Mouse (Mus musculus) megakaryocyte, adult 5-6 weeks (primary cell): ENCODE data around the gene Btnl10. TPM values are rescaled to one million over a fixed set of nuclear protein-coding genes. Genes with fewer than 3 reads are reported as not detected.

Source experiments
- ATAC-seq: 2 replicates; pipeline ENCODE4 v1.8.0; 2016; ENCODE audit warnings: mild to moderate bottlenecking, inconsistent platforms; ENCODE audit not compliant: poor library complexity, severe bottlenecking
- total RNA-seq, 2 experiments: library from RNA; stranded (forward) in 1 of 2; stranded (reverse) in 1 of 2; fragments of 153-499, 151-499 nt in 1 of 2; fragments of 221-1000, 200-1000 nt in 1 of 2; gene quantifications; 2 replicates each; pipeline versions ENCODE4 v1.2.3 to v1.2.4; 2015 to 2017

Gene Btnl10
- total RNA-seq, 2 experiments from 2014 or later: 0.94 to 1.2 TPM

DNA sequence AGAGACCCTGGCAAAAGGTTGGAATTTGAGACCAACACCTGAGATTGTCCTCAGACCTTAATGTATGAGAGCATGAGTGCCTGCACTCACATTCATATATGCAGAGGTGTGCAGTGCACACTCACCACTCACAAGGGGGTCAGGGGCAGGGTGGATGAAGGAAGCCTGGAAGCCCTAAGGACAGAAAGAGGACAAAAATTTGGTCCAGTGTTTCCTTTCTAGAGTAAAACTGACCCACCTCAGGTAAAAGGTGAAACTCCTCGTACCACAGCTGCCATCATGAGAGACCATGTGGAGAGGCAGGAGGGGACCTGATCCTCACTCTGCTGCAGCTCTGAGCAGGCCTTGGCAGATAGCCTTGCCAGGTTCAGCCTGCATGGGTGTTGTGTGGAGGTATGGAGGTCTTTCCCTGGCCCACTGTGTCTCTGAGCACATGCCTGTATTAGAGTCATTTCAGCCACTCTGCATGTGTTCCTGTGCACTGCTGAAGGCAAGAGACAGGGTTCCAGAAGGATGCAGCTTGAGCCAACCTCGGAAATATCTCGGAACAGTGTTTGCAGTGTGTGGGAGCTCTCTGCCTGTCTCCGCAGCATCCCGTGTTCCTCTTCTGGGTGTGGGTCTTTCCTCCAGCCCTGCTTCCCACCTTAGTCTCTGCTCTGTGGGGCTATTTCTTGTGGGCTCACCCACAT, 39.7 kb downstream of the Btnl10 start:
- ATAC-seq: no peak

DNA sequence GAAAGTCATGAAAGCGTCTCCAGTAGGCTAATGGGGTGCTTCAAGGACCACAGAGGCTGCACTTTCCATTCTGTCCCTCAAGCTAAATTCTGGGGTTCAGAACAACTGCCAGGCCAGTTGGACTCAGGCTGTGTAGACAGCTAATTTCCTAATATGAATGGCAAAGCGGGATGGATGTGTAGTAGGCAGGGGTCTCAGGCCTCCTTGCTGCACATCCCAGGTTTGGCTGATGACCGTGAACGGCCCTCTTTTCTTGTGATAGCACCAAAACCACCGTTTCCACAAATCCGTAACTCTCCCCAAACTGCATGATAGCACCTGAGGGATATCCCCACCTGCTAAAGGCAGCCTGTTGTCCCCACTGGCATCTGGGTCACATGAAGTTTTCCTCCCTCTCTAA, 40.8 kb downstream of the Btnl10 start:
- no peak for ATAC-seq

DNA sequence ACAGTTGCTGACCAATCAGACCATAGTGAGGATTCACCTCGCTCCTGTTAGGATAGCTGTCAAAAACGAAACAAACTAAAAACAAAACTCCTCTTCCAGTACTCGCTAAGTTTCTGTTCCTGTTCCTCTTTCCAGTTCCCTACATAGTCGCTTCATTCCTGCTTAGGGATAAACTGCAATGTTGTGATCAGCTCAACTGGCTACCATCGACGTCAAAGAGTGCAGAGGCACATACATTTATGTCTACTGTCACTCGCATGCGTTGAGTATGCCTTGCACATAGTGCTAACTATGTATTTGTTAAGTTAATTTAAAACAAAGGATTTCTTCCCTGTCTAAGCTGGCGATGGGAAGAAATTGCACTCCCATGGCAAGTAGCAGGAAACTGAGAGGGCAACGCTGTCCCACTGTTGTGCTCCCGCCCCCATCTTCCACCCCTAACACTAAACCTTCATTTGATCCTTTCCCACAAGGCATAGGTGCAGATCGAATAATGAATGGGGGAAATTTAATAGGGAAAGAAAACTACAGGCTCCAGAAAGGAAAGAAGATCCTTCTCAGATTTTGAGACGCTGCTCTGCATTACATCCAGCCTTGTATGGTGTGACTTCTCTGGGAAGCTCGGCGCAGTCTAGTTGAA, 41.6 kb downstream of the Btnl10 start:
- peak; percentile 28 for ATAC-seq

DNA sequence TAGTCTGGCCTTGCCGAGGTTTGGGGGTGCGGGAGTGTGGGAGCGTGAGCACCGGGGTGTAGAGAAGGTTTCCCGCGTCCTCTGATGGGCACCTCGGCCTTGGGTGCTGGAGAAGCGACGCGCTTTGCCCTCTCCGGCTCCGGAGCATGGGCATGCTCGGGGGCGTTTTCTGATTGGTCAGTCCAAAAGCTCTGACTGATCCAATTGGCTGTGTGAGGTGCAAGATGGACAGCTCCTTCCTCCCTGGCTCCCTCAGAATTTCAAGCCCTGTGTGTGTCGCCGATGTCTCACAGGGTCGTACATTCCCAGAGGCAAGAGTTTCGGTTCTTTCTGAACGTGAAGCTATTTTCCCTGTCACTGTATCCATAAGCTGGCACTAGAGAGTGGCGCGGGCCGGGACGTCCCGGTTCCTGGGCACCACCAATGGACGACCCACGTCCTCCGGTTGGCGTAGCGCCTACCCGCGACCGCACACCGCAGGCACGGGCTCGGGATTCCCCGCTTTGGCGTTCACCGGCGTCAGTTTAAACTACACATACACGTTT, 42.3 kb downstream of the Btnl10 start:
- ATAC-seq: peak; percentile 83

DNA sequence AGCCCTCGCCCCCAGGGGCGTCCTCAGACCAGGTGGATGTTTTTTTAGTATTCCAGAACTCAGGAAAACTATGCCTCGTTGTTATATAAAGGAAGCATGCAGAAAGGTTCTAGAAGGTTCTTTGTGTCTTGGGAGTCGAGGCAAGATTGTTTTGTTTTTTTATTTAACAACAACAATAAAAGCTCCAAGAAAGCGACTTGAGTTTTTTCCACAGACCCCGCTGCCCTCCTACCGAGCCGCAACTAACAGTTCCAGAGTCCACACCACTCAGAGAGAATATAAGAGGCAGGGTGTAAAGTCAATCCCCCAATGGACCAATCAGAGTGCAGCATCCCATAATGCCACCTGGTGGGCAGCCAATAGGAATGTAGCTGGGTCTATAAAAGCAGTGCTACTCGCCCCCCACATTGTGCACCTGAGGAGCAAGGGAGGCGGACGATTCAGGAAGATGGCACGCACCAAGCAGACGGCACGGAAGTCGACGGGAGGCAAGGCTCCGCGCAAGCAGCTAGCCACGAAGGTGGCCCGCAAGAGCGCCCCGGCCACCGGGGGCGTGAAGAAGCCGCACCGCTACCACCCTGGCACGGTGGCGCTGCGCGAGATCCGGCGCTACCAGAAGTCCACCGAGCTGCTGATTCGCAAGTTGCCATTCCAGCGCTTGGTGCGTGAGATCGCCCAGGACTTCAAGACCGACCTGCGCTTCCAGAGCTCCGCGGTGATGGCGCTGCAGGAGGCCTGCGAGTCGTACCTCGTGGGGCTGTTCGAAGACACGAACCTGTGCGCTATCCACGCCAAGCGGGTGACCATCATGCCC, 43.9 kb downstream of the Btnl10 start:
- ATAC-seq: no peak

DNA sequence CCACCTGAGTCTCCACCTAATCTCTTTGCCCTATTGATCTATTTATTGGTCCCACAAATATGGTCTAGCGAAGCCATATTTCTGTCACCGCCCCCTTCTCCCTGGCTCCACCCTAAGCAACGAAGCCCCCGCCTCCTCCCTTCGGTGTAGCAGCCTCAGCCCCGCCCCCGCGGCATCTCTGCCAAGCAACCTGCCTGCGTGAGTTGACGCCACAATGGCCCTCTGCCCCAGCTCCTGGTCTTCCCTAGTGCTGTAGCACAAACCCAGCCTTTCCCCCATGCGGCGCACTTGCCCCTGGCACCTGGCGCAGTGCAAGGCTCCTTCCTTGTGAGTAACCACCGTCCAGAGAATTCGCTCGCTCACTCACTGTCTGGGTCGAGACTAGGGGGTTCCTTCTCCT, 45.8 kb downstream of the Btnl10 start:
- no peak for ATAC-seq

DNA sequence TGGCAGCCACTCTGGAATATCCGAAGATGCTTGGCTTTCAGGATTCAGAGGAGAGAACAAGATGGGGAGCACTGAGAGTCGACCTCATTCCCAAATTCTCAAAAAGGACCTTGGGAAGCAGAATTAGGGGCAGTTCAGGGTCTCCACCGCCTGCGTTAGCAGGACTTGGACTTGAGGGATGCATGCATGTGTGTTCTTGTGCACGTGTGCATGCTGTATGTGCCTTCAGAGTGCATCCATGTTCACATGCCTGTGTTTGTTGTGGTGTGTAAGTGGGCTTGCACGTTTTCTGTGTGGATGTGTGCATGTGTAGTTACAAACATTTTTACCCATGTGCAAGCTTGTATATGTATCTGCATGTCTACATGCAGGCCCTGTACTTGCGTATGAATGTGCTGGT, 46.5 kb downstream of the Btnl10 start:
- ATAC-seq: no peak

DNA sequence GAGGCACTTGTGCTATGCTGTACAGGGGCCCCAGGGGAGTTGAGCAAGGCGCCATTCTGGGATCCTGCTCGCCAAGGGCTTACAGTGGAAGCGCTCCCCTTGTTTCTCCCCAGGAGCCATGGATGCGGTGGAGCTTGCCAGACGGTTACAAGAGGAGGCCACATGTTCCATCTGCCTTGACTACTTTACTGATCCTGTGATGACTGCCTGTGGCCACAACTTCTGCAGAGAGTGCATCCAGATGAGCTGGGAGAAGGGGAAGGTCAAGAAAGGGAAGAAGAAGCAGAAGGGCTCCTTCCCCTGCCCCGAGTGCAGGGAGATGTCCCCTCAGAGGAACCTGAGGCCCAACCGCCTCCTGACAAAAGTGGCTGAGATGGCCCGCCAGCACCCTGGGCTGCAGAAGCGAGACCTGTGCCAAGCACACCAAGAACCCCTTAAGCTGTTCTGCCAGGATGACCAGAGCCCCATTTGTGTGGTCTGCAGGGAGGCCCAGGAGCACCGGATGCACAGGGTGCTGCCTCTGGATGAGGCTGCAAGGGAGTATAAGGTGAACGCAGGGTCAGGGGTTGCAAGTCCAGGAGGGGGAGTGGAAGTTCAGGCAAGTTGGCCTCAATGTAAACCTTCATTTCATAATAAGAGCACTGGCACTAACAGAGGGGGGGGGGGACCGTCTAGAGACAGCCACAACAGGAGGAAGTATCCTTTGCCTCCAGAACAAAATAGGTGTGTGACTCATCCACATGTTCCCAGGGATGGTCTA, 47.5 kb downstream of the Btnl10 start:
- ATAC-seq: peak; percentile 29

DNA sequence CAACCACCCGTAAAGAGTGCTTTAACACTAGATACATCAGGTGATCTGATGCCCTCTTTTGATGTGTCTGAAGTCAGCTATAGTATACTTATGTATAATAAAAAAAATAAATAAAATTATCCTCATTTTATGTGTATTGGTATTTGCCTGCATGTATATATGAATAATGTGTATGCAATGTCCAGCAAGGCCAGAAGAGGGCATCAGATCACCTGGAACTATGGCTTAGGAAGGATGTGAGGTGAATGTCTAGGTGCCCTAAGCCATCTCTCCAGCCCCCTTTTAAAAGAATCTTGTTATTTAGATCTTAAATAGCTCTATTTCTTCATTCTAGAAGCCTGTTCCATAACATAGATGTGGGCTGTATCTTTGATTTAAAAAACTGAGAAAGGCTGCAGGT, 49.6 kb downstream of the Btnl10 start:
- peak; percentile 70 for ATAC-seq

DNA sequence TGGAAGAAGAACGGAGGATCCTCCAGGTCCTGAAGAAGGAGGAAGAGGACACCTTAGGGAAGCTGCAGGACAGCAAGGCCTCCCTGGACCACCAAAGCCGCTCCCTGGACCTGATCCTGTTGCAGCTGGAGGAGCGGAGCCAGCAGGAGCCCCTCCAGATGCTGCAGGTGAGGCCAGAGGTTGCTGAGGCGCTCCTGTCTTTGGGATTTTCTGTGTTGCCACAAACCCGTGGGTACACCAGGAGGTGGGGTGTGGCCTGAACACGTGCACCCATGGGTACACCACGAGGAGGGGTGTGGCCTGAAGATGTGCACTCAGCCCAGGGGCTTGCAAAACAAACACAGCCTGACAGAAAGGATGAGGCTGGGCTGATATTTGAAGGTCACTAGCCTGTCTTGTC, 50.8 kb downstream of the Btnl10 start:
- ATAC-seq: no peak

DNA sequence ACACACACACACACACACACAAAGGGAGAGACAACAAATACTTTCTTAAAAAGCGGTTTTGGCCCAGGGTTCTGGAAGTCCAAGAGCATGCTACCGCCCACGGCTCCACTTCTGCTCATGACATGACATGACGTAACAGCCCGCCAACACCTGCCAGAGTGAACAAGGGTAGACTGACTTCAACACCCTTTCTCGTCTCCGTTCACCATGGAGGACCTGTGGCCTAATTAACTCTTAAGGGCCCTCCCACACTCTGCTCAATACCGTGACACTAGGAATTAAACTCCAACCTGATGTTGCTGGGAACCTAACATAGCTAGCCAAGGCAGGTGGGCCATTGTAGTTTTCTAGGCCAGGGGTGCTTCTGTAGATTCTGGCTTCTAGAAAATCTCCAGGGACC, 51.3 kb downstream of the Btnl10 start:
- no peak for ATAC-seq

DNA sequence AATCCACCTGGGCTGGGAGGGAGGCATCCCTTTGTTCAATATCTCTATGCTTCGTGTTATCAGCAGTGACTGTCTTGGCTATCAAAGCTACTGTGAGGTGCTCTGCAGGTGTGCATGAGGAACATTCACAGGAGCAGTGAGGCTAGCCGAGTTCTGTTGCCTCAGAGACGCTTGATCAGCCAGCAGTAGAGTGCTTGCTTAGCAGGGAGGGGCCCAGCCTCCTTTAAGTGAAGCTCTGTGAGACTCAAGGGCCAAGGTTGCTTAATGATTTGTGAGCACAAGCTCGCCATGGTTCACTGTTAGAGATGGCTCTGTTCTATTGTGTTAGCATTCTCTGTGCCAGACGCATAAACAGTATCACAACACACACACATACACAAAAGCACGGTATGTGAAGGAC, 52.0 kb downstream of the Btnl10 start:
- ATAC-seq: no peak

DNA sequence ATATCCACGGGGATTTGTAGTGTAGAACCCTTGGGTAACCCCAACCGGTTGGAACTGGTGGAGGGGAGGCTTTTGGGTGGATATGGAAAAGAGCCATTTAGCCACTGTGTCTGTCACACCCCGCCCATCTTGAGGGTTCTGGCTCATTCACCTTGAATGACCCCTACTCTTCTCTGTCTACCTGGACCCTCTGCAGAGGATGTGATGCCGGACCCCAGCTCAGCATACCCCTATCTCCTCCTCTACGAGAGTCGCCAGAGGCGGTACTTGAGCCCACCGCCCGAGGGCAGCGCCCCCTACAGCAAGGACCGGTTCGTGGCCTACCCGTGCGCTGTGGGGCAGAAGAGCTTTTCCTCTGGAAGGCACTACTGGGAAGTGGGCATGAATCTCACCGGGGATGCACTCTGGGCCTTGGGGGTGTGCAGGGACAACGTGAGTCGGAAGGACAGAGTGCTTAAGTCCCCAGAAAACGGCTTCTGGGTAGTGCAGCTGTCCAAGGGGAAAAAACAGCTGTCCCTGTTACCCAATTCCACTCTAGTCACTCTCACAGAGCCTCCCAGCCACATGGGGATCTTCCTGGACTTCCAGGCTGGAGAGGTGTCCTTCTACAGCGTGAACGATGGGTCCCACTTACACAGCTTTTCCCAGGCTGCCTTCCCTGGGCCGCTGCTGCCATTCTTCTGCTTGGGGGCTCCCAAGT, 53.3 kb downstream of the Btnl10 start:
- no peak for ATAC-seq

DNA sequence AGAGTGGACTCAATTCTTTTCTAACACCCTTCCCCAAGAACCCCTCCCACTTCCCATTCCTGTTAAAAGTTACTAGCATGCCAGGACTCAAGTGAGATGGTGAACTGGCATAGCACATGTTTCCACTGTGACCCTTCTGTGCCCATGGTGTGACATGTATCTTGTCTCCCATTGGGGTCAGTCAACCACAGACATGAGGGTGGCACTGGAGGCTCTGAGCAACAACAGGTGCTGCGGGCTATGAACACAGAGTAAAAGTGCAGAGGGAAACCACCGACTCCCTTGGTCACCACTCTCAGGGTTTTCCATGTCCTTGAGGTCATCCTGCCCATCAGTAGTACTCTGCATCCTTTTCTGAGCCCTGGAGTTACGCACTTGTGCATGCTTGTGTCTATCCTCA, 54.1 kb downstream of the Btnl10 start:
- ATAC-seq: no peak

DNA sequence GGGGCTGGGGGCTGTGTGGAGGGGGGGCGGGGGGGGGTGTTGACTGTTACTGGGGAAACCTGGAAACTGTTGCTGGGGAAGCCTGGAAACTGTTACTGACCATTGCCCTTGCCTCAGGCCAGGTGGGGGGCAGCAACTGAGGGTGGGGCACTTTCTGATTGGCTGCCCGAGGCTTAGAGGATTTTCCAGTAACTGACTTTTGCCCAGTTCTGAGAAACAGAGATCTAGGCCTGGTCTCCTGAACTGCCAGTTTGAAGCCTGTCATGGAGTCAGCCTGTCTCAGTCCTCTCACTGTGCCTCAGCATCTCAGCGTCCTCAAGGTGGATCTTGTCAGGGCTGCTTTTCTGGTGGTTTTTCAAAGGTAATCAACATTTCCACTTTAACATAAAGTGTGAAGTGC, 56.7 kb downstream of the Btnl10 start:
- ATAC-seq: no peak

Other genes with a start within 250 kb of the Btnl10 start
- not detected in 2 replicates for gene Olfr320, start 236.8 kb upstream of the Btnl10 start, total RNA-seq (2015)
- not detected in 2 replicates for gene Olfr320, start 236.8 kb upstream of the Btnl10 start, total RNA-seq (2017)
- gene Olfr319, start 218.7 kb upstream of the Btnl10 start, total RNA-seq (2015): not detected in 2 replicates
- not detected in 2 replicates for gene Olfr319, start 218.7 kb upstream of the Btnl10 start, total RNA-seq (2017)
- gene Olfr318, start 193.9 kb upstream of the Btnl10 start, total RNA-seq (2015): not detected in 2 replicates
- not detected in 2 replicates for gene Olfr318, start 193.9 kb upstream of the Btnl10 start, total RNA-seq (2017)
- not detected in 2 replicates for gene Olfr317, start 178.7 kb upstream of the Btnl10 start, total RNA-seq (2015)
- not detected in 2 replicates for gene Olfr317, start 178.7 kb upstream of the Btnl10 start, total RNA-seq (2017)
- not detected in 2 replicates for gene Olfr316, start 165.2 kb upstream of the Btnl10 start, total RNA-seq (2015)
- gene Olfr316, start 165.2 kb upstream of the Btnl10 start, total RNA-seq (2017): not detected in 2 replicates
- gene Olfr315, start 144.7 kb upstream of the Btnl10 start, total RNA-seq (2015): not detected in 2 replicates
- not detected in 2 replicates for gene Olfr315, start 144.7 kb upstream of the Btnl10 start, total RNA-seq (2017)
- not detected in 2 replicates for gene Olfr314, start 135.0 kb upstream of the Btnl10 start, total RNA-seq (2015)
- not detected in 2 replicates for gene Olfr314, start 135.0 kb upstream of the Btnl10 start, total RNA-seq (2017)
- gene Fam183b, start 115.9 kb upstream of the Btnl10 start, total RNA-seq (2015): not detected in 2 replicates
- gene Fam183b, start 115.9 kb upstream of the Btnl10 start, total RNA-seq (2017): not detected in 2 replicates
- not detected in 2 replicates for gene Olfr313, start 102.9 kb upstream of the Btnl10 start, total RNA-seq (2015)
- gene Olfr313, start 102.9 kb upstream of the Btnl10 start, total RNA-seq (2017): not detected in 2 replicates
- not detected in 2 replicates for gene Olfr312, start 88.7 kb upstream of the Btnl10 start, total RNA-seq (2015)
- not detected in 2 replicates for gene Olfr312, start 88.7 kb upstream of the Btnl10 start, total RNA-seq (2017)
- not detected in 2 replicates for gene Olfr311, start 78.7 kb upstream of the Btnl10 start, total RNA-seq (2015)
- not detected in 2 replicates for gene Olfr311, start 78.7 kb upstream of the Btnl10 start, total RNA-seq (2017)
- gene Gm12258, start 70.8 kb upstream of the Btnl10 start, total RNA-seq (2015): 2.0 and 3.7 TPM in 2 replicates
- gene Gm12258, start 70.8 kb upstream of the Btnl10 start, total RNA-seq (2017): 2.0 and 4.7 TPM in 2 replicates
- gene 2810021J22Rik, start 50.7 kb upstream of the Btnl10 start, total RNA-seq (2015): 1.6 and 3.0 TPM in 2 replicates
- gene 2810021J22Rik, start 50.7 kb upstream of the Btnl10 start, total RNA-seq (2017): 3.2 and 5.8 TPM in 2 replicates
- 12.5 and 13.3 TPM in 2 replicates for gene Zfp39, start 13.7 kb upstream of the Btnl10 start, total RNA-seq (2015)
- gene Zfp39, start 13.7 kb upstream of the Btnl10 start, total RNA-seq (2017): 8.2 and 8.6 TPM in 2 replicates
- gene Rnf187, start 21.0 kb downstream of the Btnl10 start, total RNA-seq (2015): 42.6 and 42.9 TPM in 2 replicates
- 49.7 and 61.7 TPM in 2 replicates for gene Rnf187, start 21.0 kb downstream of the Btnl10 start, total RNA-seq (2017)
- gene Hist3h2ba, start 31.0 kb downstream of the Btnl10 start, total RNA-seq (2015): 4.6 and 6.9 TPM in 2 replicates
- gene Hist3h2ba, start 31.0 kb downstream of the Btnl10 start, total RNA-seq (2017): 5.4 and 10.9 TPM in 2 replicates
- gene Hist3h2a, start 36.8 kb downstream of the Btnl10 start, total RNA-seq (2015): 20.6 and 24.9 TPM in 2 replicates
- 267 and 273 TPM in 2 replicates for gene Hist3h2a, start 36.8 kb downstream of the Btnl10 start, total RNA-seq (2017)
- not detected in 2 replicates for gene Trim17, start 36.8 kb downstream of the Btnl10 start, total RNA-seq (2015)
- 0.07 TPM in 1 of 2 replicates, not detected in the other for gene Trim17, start 36.8 kb downstream of the Btnl10 start, total RNA-seq (2017)
- 22.2 and 26.7 TPM in 2 replicates for gene Trim11, start 60.2 kb downstream of the Btnl10 start, total RNA-seq (2015)
- 30.0 and 33.2 TPM in 2 replicates for gene Trim11, start 60.2 kb downstream of the Btnl10 start, total RNA-seq (2017)
- gene Obscn, start 218.5 kb downstream of the Btnl10 start, total RNA-seq (2015): not detected in 2 replicates
- not detected in 2 replicates for gene Obscn, start 218.5 kb downstream of the Btnl10 start, total RNA-seq (2017)
- gene Iba57, start 245.8 kb downstream of the Btnl10 start, total RNA-seq (2015): 0.71 and 1.2 TPM in 2 replicates
- gene Iba57, start 245.8 kb downstream of the Btnl10 start, total RNA-seq (2017): 1.1 and 2.4 TPM in 2 replicates